Mouse (Mus musculus) testis, adult 2 months (tissue): Measurements from ENCODE around the gene Olfr1109.

Experiments used
- CTCF ChIP-seq: fragments of 200-500 bp; IDR thresholded peaks from 2 replicates; pipeline ENCODE4 v1.5.1; 2012; ENCODE audit warnings: low read depth, mild to moderate bottlenecking, inconsistent platforms, low read length, moderate library complexity; ENCODE audit not compliant: control insufficient read depth, insufficient read depth, insufficient replicate concordance
- POLR2A ChIP-seq: fragments of 200-500 bp; IDR thresholded peaks from 2 replicates; pipeline ENCODE4 v1.6.1; 2012; ENCODE audit warnings: low read depth, mild to moderate bottlenecking, inconsistent platforms, low read length, moderate library complexity; ENCODE audit not compliant: control insufficient read depth

DNA sequence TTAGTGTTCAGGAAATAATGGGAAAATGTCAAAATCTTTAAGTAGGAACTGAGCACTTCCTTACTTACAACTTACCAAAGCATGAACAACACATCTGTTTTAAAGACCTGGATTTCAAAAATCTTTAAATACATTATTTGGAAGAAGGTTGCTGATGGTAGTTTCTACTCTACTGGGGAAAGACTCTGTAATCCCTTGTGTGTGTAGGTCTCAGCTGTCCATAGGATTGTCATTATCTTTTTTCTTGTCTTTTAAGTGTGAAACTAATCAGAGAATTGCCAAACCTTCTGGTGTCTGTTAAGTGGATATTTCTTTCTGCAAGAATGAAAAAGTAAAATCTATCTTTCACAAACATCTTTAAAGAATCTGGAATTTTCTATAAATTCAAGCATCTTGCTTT, 18.7 kb upstream of the Olfr1109 start, which contains the start of gene Olfr259:
- no peak for TF ChIP-seq CTCF
- TF ChIP-seq POLR2A: no peak
